Mouse (Mus musculus): ENCODE data around the gene Oaz2.

- TF ChIP-seq POLR2AphosphoS5 (IDR thresholded peaks at IDR 0.05; ENCODE audit: insufficient replicate concordance, low read depth, low read length) (no peak), CTCF (IDR thresholded peaks at IDR 0.05; ENCODE audit: low read depth, low read length) (no peak), GATA1 (IDR thresholded peaks at IDR 0.05; ENCODE audit: borderline replicate concordance, low read length) (no peak)
Observed at GRCm38 (mm10) chr9:65642546-65642945, 25.3 kb upstream of the Oaz2 start.

Data from G1E (cell line).